Mouse (Mus musculus): Measurements from ENCODE around the gene 7530416G11Rik.

Gene 7530416G11Rik

DNA sequence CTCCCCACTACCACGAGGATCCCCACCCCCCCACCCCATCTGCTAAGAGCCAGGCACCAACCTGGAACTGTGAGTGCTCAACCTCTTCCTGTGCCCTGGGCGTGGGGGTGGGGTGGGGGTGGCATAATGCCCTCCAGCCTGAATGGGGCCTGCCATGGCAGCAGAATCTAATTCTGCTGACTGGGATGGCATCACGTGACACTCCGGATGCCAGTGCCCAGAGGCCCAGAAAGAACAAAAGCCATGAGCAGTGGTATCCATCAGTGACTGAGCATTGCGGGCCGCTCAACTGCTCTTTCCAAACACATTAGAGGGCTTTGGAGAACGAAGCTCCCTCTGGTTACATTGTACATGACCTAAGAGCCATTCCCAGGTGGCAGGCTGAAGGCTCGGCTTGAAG is at the start of gene 7530416G11Rik:
7530416G11Rik (minus strand) TSS at position 101 of the 400 bp plus-strand sequence.
- peaks cover 43% of the 10 kb centered on the region for H3K27me3 ChIP-seq (ENCODE audit: insufficient read depth, low read length)
- TF ChIP-seq CTCF (conservative IDR thresholded peaks at IDR 0.05; ENCODE audit: low read length): no peak
- TF ChIP-seq POU5F1 (IDR thresholded peaks at IDR 0.05; ENCODE audit: borderline replicate concordance, low read length): no peak
- no peak for TF ChIP-seq NANOG (IDR thresholded peaks at IDR 0.05; ENCODE audit: borderline replicate concordance, low read length)
- H3K4me3 ChIP-seq (replicated peaks; ENCODE audit: low read length): no peak within 1 kb of the TSS
- H3K9me3 ChIP-seq (ENCODE audit: low read length): no peaks in the 10 kb centered on the region
- H3K4me1 ChIP-seq (replicated peaks; ENCODE audit: low read depth, low read length): peaks cover 19% of the 10 kb centered on the region
- H3K36me3 ChIP-seq (ENCODE audit: insufficient read depth, low read length): no peaks in the 10 kb centered on the region

GRCm38 (mm10) chr15:85546500-85546899 is 43.5 kb upstream of the 7530416G11Rik start:
- Histone ChIP-seq H3K36me3 (ENCODE audit: insufficient read depth, low read length) (no peaks in the 10 kb centered on the region), H3K9me3 (ENCODE audit: low read length) (no peaks in the 10 kb centered on the region), H3K27me3 (ENCODE audit: insufficient read depth, low read length) (peaks cover 50% of the 10 kb centered on the region), H3K4me1 (replicated peaks; ENCODE audit: low read depth, low read length) (peaks cover 28% of the 10 kb centered on the region), H3K4me3 (replicated peaks; ENCODE audit: low read length) (no peak overlapping the region)
- no peak for TF ChIP-seq CTCF (conservative IDR thresholded peaks at IDR 0.05; ENCODE audit: low read length)
- no peak for TF ChIP-seq POU5F1 (IDR thresholded peaks at IDR 0.05; ENCODE audit: borderline replicate concordance, low read length)
- TF ChIP-seq NANOG (IDR thresholded peaks at IDR 0.05; ENCODE audit: borderline replicate concordance, low read length): no peak

DNA sequence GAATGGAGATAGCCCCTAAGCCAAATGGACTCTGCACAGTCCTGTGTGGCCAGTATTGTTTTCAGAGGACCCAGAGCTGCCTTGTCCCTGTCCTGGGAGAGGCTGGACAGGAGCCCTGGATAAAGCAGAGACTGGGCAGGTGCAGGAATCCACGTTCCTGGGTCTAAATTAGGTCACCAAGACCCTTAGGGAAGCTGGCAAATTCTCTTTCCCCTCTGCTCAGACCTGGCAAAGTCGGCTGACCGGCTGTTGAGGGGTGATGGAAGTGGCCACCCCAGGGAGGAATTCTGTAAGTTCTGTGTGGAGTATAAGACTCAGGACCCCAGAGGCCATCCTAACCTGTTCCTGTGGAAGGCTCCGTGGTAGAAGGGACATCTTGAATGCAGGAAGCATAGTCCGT is 42.3 kb upstream of the 7530416G11Rik start:
- TF ChIP-seq CTCF (conservative IDR thresholded peaks at IDR 0.05; ENCODE audit: low read length) (no peak), POU5F1 (IDR thresholded peaks at IDR 0.05; ENCODE audit: borderline replicate concordance, low read length) (no peak), NANOG (IDR thresholded peaks at IDR 0.05; ENCODE audit: borderline replicate concordance, low read length) (no peak)
- no peaks in the 10 kb centered on the region for H3K36me3 ChIP-seq (ENCODE audit: insufficient read depth, low read length)
- H3K4me1 ChIP-seq (replicated peaks; ENCODE audit: low read depth, low read length): peaks cover 28% of the 10 kb centered on the region

DNA sequence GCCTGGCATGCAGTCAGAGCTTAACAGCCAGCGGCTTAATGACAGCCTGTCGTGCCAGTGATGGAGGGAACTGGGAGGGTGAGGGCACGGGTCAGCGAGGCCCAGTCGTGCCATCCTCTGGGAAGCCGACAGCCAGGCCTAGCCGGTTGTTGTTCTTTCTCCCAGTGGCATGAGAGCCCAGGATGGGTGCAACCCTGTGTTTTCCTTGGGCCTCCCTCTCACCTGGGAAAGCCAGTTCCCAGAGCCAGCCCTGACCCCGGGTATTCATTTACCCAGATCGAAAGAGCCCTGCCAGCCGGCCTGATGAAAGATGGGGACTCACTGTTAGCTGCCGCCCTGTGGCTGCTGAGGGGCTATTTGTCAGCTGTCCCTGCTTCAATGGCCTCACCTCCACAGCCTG is 35.1 kb upstream of the 7530416G11Rik start:
- peaks cover 95% of the 10 kb centered on the region for H3K27me3 ChIP-seq (ENCODE audit: insufficient read depth, low read length)
- TF ChIP-seq CTCF (conservative IDR thresholded peaks at IDR 0.05; ENCODE audit: low read length): no peak
- no peak for TF ChIP-seq NANOG (IDR thresholded peaks at IDR 0.05; ENCODE audit: borderline replicate concordance, low read length)
- no peak for TF ChIP-seq POU5F1 (IDR thresholded peaks at IDR 0.05; ENCODE audit: borderline replicate concordance, low read length)
- H3K36me3 ChIP-seq (ENCODE audit: insufficient read depth, low read length): no peaks in the 10 kb centered on the region
- 0 out of 2 replicates have a peak overlapping the region, but pooled peaks have one; percentile 48 for H3K4me3 ChIP-seq (replicated peaks; ENCODE audit: low read length)
- H3K9me3 ChIP-seq (ENCODE audit: low read length): no peaks in the 10 kb centered on the region
- peaks cover 50% of the 10 kb centered on the region for H3K4me1 ChIP-seq (replicated peaks; ENCODE audit: low read depth, low read length)

More for the DNA sequence above, 42.3 kb upstream of the 7530416G11Rik start:
- Histone ChIP-seq H3K9me3 (ENCODE audit: low read length) (no peaks in the 10 kb centered on the region), H3K27me3 (ENCODE audit: insufficient read depth, low read length) (peaks cover 56% of the 10 kb centered on the region), H3K4me3 (replicated peaks; ENCODE audit: low read length) (no peak overlapping the region)

- peaks cover 95% of the 10 kb centered on the region for H3K27me3 ChIP-seq (ENCODE audit: insufficient read depth, low read length)
- H3K4me1 ChIP-seq (replicated peaks; ENCODE audit: low read depth, low read length): peaks cover 45% of the 10 kb centered on the region
- TF ChIP-seq NANOG (IDR thresholded peaks at IDR 0.05; ENCODE audit: borderline replicate concordance, low read length) (no peak), POU5F1 (IDR thresholded peaks at IDR 0.05; ENCODE audit: borderline replicate concordance, low read length) (no peak), CTCF (conservative IDR thresholded peaks at IDR 0.05; ENCODE audit: low read length) (no peak)
- peak overlapping the region; percentile 48; the same call in 1 of the 2 replicates for H3K4me3 ChIP-seq (replicated peaks; ENCODE audit: low read length)
- H3K9me3 ChIP-seq (ENCODE audit: low read length): no peaks in the 10 kb centered on the region
- H3K36me3 ChIP-seq (ENCODE audit: insufficient read depth, low read length): no peaks in the 10 kb centered on the region
Observed at GRCm38 (mm10) chr15:85537151-85537550, 34.1 kb upstream of the 7530416G11Rik start.

GRCm38 (mm10) chr15:85534646-85535045 is 31.6 kb upstream of the 7530416G11Rik start:
- Histone ChIP-seq H3K27me3 (ENCODE audit: insufficient read depth, low read length) (peaks cover 82% of the 10 kb centered on the region), H3K4me3 (replicated peaks; ENCODE audit: low read length) (no peak overlapping the region), H3K36me3 (ENCODE audit: insufficient read depth, low read length) (no peaks in the 10 kb centered on the region), H3K4me1 (replicated peaks; ENCODE audit: low read depth, low read length) (peaks cover 64% of the 10 kb centered on the region), H3K9me3 (ENCODE audit: low read length) (no peaks in the 10 kb centered on the region)
- TF ChIP-seq POU5F1 (IDR thresholded peaks at IDR 0.05; ENCODE audit: borderline replicate concordance, low read length) (no peak), NANOG (IDR thresholded peaks at IDR 0.05; ENCODE audit: borderline replicate concordance, low read length) (no peak), CTCF (conservative IDR thresholded peaks at IDR 0.05; ENCODE audit: low read length) (no peak)

DNA sequence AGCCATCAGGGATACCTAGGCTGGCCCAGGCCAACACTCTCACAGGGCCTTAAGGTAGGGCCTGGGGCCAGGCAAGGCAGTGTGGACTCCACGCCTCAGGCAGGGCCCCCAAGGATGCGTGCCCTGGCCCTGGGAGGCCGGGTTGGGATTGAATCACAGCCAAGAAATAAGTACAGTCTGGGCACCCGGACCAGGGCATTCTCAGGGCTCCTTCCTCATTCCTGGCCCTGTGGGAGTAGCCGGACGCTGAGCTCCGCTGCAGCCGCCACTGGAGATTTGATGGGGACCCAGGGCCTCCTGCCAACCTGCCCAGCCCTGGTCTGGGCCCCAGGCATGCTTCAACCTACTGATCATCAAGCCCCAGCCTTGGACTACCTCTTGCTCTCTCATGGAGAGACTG is 31.2 kb upstream of the 7530416G11Rik start:
- peaks cover 64% of the 10 kb centered on the region for H3K4me1 ChIP-seq (replicated peaks; ENCODE audit: low read depth, low read length)
- no peaks in the 10 kb centered on the region for H3K9me3 ChIP-seq (ENCODE audit: low read length)
- H3K36me3 ChIP-seq (ENCODE audit: insufficient read depth, low read length): no peaks in the 10 kb centered on the region
- no peak overlapping the region for H3K4me3 ChIP-seq (replicated peaks; ENCODE audit: low read length)
- no peak for TF ChIP-seq POU5F1 (IDR thresholded peaks at IDR 0.05; ENCODE audit: borderline replicate concordance, low read length)
- no peak for TF ChIP-seq CTCF (conservative IDR thresholded peaks at IDR 0.05; ENCODE audit: low read length)
- no peak for TF ChIP-seq NANOG (IDR thresholded peaks at IDR 0.05; ENCODE audit: borderline replicate concordance, low read length)
- H3K27me3 ChIP-seq (ENCODE audit: insufficient read depth, low read length): peaks cover 81% of the 10 kb centered on the region

- Histone ChIP-seq H3K4me3 (replicated peaks; ENCODE audit: low read length) (no peak overlapping the region), H3K4me1 (replicated peaks; ENCODE audit: low read depth, low read length) (peaks cover 55% of the 10 kb centered on the region), H3K36me3 (ENCODE audit: insufficient read depth, low read length) (no peaks in the 10 kb centered on the region), H3K27me3 (ENCODE audit: insufficient read depth, low read length) (peaks cover 72% of the 10 kb centered on the region), H3K9me3 (ENCODE audit: low read length) (no peaks in the 10 kb centered on the region)
- TF ChIP-seq POU5F1 (IDR thresholded peaks at IDR 0.05; ENCODE audit: borderline replicate concordance, low read length) (no peak), CTCF (conservative IDR thresholded peaks at IDR 0.05; ENCODE audit: low read length) (no peak), NANOG (IDR thresholded peaks at IDR 0.05; ENCODE audit: borderline replicate concordance, low read length) (no peak)
Observed at GRCm38 (mm10) chr15:85532063-85532462, 29.0 kb upstream of the 7530416G11Rik start.

DNA sequence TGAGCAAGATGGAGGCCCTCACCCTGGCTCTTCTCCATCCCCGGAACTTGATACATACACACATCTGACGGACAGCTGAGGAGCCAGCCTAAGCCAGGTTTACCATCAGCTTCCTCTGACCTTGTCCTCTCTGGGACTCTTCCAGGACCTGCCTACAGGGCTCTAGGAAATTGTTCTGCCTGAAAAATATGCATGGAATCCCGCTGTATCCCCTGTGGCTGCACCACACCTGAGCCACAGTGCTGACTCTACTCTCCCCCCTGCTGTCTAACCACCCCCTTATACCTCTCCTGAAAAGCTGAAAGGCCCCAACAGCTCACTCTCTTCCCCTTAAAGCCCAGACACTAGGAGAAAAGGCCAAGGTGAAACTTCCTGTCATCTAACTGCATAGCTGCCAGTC is 26.9 kb upstream of the 7530416G11Rik start:
- no peak overlapping the region for H3K4me3 ChIP-seq (replicated peaks; ENCODE audit: low read length)
- H3K9me3 ChIP-seq (ENCODE audit: low read length): no peaks in the 10 kb centered on the region
- H3K36me3 ChIP-seq (ENCODE audit: insufficient read depth, low read length): no peaks in the 10 kb centered on the region
- H3K4me1 ChIP-seq (replicated peaks; ENCODE audit: low read depth, low read length): peaks cover 44% of the 10 kb centered on the region
- peaks cover 66% of the 10 kb centered on the region for H3K27me3 ChIP-seq (ENCODE audit: insufficient read depth, low read length)
- TF ChIP-seq CTCF (conservative IDR thresholded peaks at IDR 0.05; ENCODE audit: low read length) (no peak), NANOG (IDR thresholded peaks at IDR 0.05; ENCODE audit: borderline replicate concordance, low read length) (no peak), POU5F1 (IDR thresholded peaks at IDR 0.05; ENCODE audit: borderline replicate concordance, low read length) (no peak)
